22 mouse cellular contexts compared by ENCODE assay signal in genomic region chr1:39143054-39143453, GRCm38 (mm10).
"Had no signal": no experiment of that assay in that cellular context is flagged by ENCODE, and none has a peak within 500 bp of the region (broad histone marks: within the 10 kb centered on the region; RNA-seq: fewer than 3 reads in every experiment).

No protein-coding gene starts in this region.

- H3K9ac ChIP-seq: heart, embryonic 13.5 days; heart, embryonic 15.5 days; hindbrain, embryonic 13.5 days; hindbrain, embryonic 15.5 days; kidney, embryonic 15.5 days; limb, embryonic 13.5 days; limb, embryonic 15.5 days; liver, embryonic 12.5 days had no signal

- DNase-seq: gastrocnemius, postnatal 14 days; gastrocnemius, postnatal 36 days; heart, adult 11 months; heart, adult 2 months; heart, postnatal 14 days; heart, postnatal 36 days; kidney, postnatal 14 days; layer of hippocampus, adult 9-11 months; layer of hippocampus, postnatal 36 days had no signal

- H3K4me2 ChIP-seq: heart, embryonic 11.5 days; heart, embryonic 13.5 days; heart, embryonic 15.5 days; hindbrain, embryonic 13.5 days; hindbrain, embryonic 15.5 days; kidney, embryonic 15.5 days; limb, embryonic 13.5 days; limb, embryonic 15.5 days; liver, embryonic 12.5 days had no signal

- H3K4me1 ChIP-seq: heart, embryonic 13.5 days; heart, embryonic 15.5 days; hindbrain, embryonic 13.5 days; hindbrain, embryonic 15.5 days; kidney, embryonic 15.5 days; limb, embryonic 13.5 days; limb, embryonic 15.5 days; liver, embryonic 12.5 days had no signal

- H3K36me3 ChIP-seq: heart, embryonic 13.5 days; heart, embryonic 15.5 days; hindbrain, embryonic 13.5 days; hindbrain, embryonic 15.5 days; kidney, embryonic 15.5 days; limb, embryonic 13.5 days; limb, embryonic 15.5 days; liver, embryonic 12.5 days had no signal

- H3K27ac ChIP-seq: heart, adult 2 months; heart, embryonic 13.5 days; heart, embryonic 15.5 days; hindbrain, embryonic 13.5 days; hindbrain, embryonic 15.5 days; hindbrain, postnatal 0 days; kidney, embryonic 15.5 days; kidney, postnatal 0 days; limb, embryonic 13.5 days; limb, embryonic 15.5 days; liver, embryonic 12.5 days had no signal

- H3K4me3 ChIP-seq: heart, adult 2 months; heart, embryonic 13.5 days; heart, embryonic 15.5 days; hindbrain, embryonic 13.5 days; hindbrain, embryonic 15.5 days; kidney, embryonic 15.5 days; left cerebral cortex, adult 2 months; limb, embryonic 13.5 days; limb, embryonic 15.5 days; liver, embryonic 12.5 days had no signal

- H3K9me3 ChIP-seq: heart, embryonic 15.5 days; hindbrain, embryonic 15.5 days; kidney, embryonic 15.5 days; limb, embryonic 13.5 days; limb, embryonic 15.5 days had no signal

- ATAC-seq: hindbrain, postnatal 0 days; intestine, embryonic 16.5 days; liver, embryonic 12.5 days had no signal

- H3K27me3 ChIP-seq: heart, embryonic 13.5 days; heart, embryonic 15.5 days; hindbrain, embryonic 13.5 days; hindbrain, embryonic 15.5 days; kidney, embryonic 15.5 days; limb, embryonic 13.5 days; limb, embryonic 15.5 days; liver, embryonic 12.5 days had no signal
